Mouse (Mus musculus) embryonic fibroblast, embryonic 13.5 days (primary cell): ENCODE data around the gene Fbxl20.

ENCODE experiments used
- CTCF ChIP-seq: IDR thresholded peaks from 2 replicates; pipeline ENCODE4 v1.5.1; 2011; ENCODE audit warnings: mild to moderate bottlenecking, control low read depth, low read length, moderate library complexity, borderline replicate concordance; ENCODE audit not compliant: insufficient read depth
- POLR2A ChIP-seq: IDR thresholded peaks from 2 replicates; pipeline ENCODE4 v1.6.1; 2011; ENCODE audit warnings: low read depth, mild to moderate bottlenecking, control low read depth, low read length, moderate library complexity

GRCm38 (mm10) chr11:98149786-98150624 is at the start of gene Fbxl20:
- peak; percentile 66; the same call in 1 of the 2 replicates for TF ChIP-seq POLR2A
- no peak for TF ChIP-seq CTCF
